Mouse (Mus musculus) erythroblast, embryonic 14.5 days (primary cell): Measurements from ENCODE around the gene Arnt2.

Source experiments
- GATA1 ChIP-seq: IDR thresholded peaks from 2 replicates; pipeline ENCODE4 v1.6.1; 2012; ENCODE audit warnings: low read length, inconsistent platforms, mixed read lengths
- TAL1 ChIP-seq: IDR thresholded peaks from 3 replicates; pipeline ENCODE4 v1.6.1; 2012; ENCODE audit warnings: low read length, inconsistent platforms, mixed read lengths

DNA sequence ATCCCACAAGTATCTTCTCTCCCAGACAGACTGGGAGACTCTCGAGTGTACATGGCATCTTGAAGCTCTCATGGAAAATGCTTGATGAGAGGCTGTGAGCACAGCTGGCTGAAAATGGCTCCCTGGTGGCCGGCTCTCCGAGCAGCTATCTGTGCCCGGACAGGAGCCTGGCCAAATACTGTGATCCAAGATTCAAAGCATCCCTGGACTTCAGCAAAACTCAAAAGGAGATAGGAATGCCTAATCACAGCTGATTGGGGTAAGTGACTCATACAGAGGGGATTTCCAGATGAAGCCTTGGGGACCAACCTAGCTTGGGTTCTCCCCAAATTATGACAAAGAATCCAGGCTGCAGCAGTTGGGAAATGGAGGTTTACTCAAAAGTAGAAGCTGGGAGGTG lies 72.2 kb downstream of the Arnt2 start:
- TF ChIP-seq TAL1, result no peak
- TF ChIP-seq GATA1, result no peak
